In the genomic region with DNA sequence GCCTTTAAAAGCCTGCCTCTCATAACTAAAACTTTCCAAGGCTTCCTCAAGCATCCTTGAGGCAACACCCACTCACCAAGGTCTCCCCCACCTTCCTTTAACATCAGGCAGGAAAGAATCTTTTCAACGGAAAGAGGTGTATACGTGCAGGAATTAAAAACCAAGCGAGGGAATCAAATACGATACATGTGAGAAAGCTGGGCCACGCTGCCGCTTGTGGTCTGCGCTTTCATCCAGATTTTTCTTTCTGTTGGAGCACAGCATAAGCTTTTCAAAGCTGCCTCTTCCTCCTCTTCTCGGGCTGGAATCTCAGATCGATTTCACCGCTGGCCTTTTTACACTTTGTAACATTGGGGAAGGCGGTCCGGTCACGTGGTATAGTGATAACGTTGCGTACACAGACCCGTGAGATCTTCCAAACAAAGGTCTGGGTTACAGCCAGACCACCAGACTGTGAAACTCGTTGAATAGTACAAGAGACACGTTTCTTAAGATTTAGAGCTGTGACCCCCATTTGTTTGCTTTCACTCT, we compare ENCODE assay signal across 8 mouse cellular contexts.
DNase-seq lines count a peak whose midpoint lies in the region; ATAC-seq and TF ChIP-seq lines count a peak whose summit lies in the region.

No protein-coding gene starts in this region.

- no peak for TF ChIP-seq POLR2A in embryonic fibroblast, embryonic 13.5 days (IDR thresholded peaks at IDR 0.05; ENCODE audit: low read depth, low read length)

- no peak overlapping the region for H3K27ac ChIP-seq in embryonic fibroblast, embryonic 13.5 days (ENCODE audit: insufficient read depth, low read length)
- peak overlapping the region; percentile 41; the same call in 1 of the 2 replicates for H3K27ac ChIP-seq in intestine, embryonic 16.5 days (ENCODE audit: low read length)
- peak overlapping the region; percentile 88 for H3K27ac ChIP-seq in lung, embryonic 15.5 days
- H3K27ac ChIP-seq in stomach, embryonic 15.5 days, result peak overlapping the region; percentile 38

- no peak for DNase-seq in urinary bladder, postnatal 14 days (ENCODE audit: low spot score)
- no peak for DNase-seq in spleen, postnatal 10 days (ENCODE audit: low spot score in 2 of 2)

- no peaks in the 10 kb centered on the region for H3K36me3 ChIP-seq in megakaryocyte, embryonic 14.5 days (replicated peaks; ENCODE audit: low read length)
- H3K36me3 ChIP-seq in intestine, embryonic 16.5 days (ENCODE audit: control insufficient read depth, insufficient read depth, low read length), result no peaks in the 10 kb centered on the region
- H3K36me3 ChIP-seq in lung, embryonic 15.5 days, result no peaks in the 10 kb centered on the region
- no peaks in the 10 kb centered on the region for H3K36me3 ChIP-seq in stomach, embryonic 15.5 days

- 9% methylated on average over 18 of the region's 18 CpGs for WGBS in intestine, embryonic 16.5 days
- WGBS in lung, embryonic 15.5 days, result 5% methylated on average over 18 of the region's 18 CpGs
- 10% methylated on average over 18 of the region's 18 CpGs for WGBS in stomach, embryonic 15.5 days

- H3K4me2 ChIP-seq in intestine, embryonic 16.5 days (ENCODE audit: low read depth, low read length), result peak overlapping the region; percentile 73
- peak overlapping the region; percentile 64 for H3K4me2 ChIP-seq in lung, embryonic 15.5 days
- H3K4me2 ChIP-seq in stomach, embryonic 15.5 days, result peak overlapping the region; percentile 54

- peaks cover 9% of the 10 kb centered on the region for H3K9me3 ChIP-seq in megakaryocyte, embryonic 14.5 days
- no peaks in the 10 kb centered on the region for H3K9me3 ChIP-seq in intestine, embryonic 16.5 days (ENCODE audit: control insufficient read depth, low read length)
- no peaks in the 10 kb centered on the region for H3K9me3 ChIP-seq in lung, embryonic 15.5 days
- H3K9me3 ChIP-seq in stomach, embryonic 15.5 days, result no peaks in the 10 kb centered on the region

- no peak for TF ChIP-seq CTCF in embryonic fibroblast, embryonic 13.5 days (IDR thresholded peaks at IDR 0.05; ENCODE audit: borderline replicate concordance, insufficient read depth, low read length)

- ATAC-seq in megakaryocyte, adult 5-6 weeks (ENCODE audit: poor library complexity, severe bottlenecking), result no peak
- ATAC-seq in intestine, embryonic 16.5 days, result peak; percentile 78
- ATAC-seq in lung, embryonic 15.5 days (ENCODE audit: borderline replicate concordance, extremely low read depth, low FRiP score, low TSS enrichment), result peak; percentile 76; the same call in 1 of the 2 replicates
- peak; percentile 77 for ATAC-seq in stomach, embryonic 15.5 days (ENCODE audit: insufficient read depth, low FRiP score, low read depth)

- peak overlapping the region; percentile 60 for H3K9ac ChIP-seq in intestine, embryonic 16.5 days (ENCODE audit: low read depth, low read length)
- H3K9ac ChIP-seq in lung, embryonic 15.5 days, result peak overlapping the region; percentile 33
- H3K9ac ChIP-seq in stomach, embryonic 15.5 days, result no peak overlapping the region

- H3K4me1 ChIP-seq in megakaryocyte, embryonic 14.5 days, result peaks cover 10% of the 10 kb centered on the region; the same call in 1 of the 2 replicates
- no peaks in the 10 kb centered on the region for H3K4me1 ChIP-seq in embryonic fibroblast, embryonic 13.5 days (ENCODE audit: control insufficient read depth, insufficient read depth, low read length)
- 0 out of 2 replicates have a peak, but pooled peaks cover 5% of the 10 kb centered on the region for H3K4me1 ChIP-seq in intestine, embryonic 16.5 days (ENCODE audit: control insufficient read depth, insufficient read depth, low read length)
- peaks cover 23% of the 10 kb centered on the region for H3K4me1 ChIP-seq in lung, embryonic 15.5 days
- no peaks in the 10 kb centered on the region for H3K4me1 ChIP-seq in stomach, embryonic 15.5 days

- H3K4me3 ChIP-seq in megakaryocyte, embryonic 14.5 days (replicated peaks), result peak overlapping the region; percentile 64
- H3K4me3 ChIP-seq in embryonic fibroblast, embryonic 13.5 days (ENCODE audit: insufficient read depth, low read length), result peak overlapping the region; percentile 34
- H3K4me3 ChIP-seq in intestine, embryonic 16.5 days (ENCODE audit: low read length), result peak overlapping the region; percentile 51
- peak overlapping the region; percentile 39 for H3K4me3 ChIP-seq in lung, embryonic 15.5 days
- H3K4me3 ChIP-seq in stomach, embryonic 15.5 days (replicated peaks), result peak overlapping the region; percentile 38

- H3K27me3 ChIP-seq in megakaryocyte, embryonic 14.5 days (replicated peaks), result peaks cover 13% of the 10 kb centered on the region
- no peaks in the 10 kb centered on the region for H3K27me3 ChIP-seq in intestine, embryonic 16.5 days (replicated peaks; ENCODE audit: control insufficient read depth, insufficient read depth, low read length)
- no peaks in the 10 kb centered on the region for H3K27me3 ChIP-seq in lung, embryonic 15.5 days
- no peaks in the 10 kb centered on the region for H3K27me3 ChIP-seq in stomach, embryonic 15.5 days (replicated peaks)
